Mouse (Mus musculus) left cerebral cortex, adult 11 months (tissue): ENCODE measurements around the gene Tspan33.

ENCODE experiments used
- DNase-seq: peaks from one replicate; pipeline ENCODE4 v3.0.0; 2022; ENCODE audit warnings: low spot score

The Tspan33 gene

DNA sequence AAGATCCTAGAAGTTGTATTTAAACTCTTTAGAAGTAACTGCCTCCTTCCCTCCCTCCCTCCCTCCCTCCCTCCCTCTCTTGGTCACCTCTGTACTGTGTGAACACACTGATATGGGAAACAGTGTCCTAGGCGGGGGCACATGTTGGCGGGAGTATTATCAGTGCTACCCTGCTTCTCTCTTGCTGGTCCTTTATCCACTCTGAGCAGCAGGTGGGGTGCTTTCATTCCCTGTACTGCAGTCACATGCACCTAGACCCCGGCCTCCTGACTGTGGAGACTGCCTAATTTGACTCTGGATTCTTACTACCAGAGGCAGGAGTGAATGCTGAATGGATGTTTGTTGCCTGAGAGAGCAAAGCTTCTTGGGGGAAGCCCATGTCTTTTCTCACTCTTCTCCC lies 3.5 kb downstream of the Tspan33 start:
- no peak for DNase-seq

DNA sequence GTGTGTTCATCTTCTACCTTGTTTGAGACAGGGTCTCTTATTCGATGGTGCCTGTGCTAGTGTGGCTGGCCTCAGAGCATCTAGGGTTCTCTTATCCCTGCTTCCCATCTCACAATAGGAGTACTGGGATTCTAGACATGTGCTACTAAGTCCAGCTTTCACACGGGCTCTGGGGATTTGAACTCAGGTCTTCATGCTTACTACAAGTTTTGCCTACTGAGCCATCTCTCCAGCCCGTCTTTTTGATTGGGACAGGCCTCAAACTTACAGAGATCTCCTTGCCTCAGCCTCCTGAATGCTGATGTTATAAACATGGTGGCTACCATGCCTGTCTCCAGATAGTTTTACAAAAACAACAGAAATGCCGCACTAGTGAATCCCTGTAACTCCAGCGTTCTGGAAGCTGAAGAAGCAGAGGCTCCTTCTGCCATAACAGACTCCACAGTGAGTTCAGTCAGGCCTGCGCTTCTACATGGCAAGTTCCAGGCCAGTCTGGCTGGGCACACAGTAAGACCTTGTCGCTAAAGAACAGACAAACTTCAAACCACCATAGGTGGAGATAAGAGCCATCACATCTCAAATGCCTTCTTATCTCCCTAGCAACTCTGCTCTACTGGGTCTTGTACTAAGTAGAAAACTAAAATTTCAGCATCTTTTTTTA lies 5.2 kb downstream of the Tspan33 start:
- no peak for DNase-seq

DNA sequence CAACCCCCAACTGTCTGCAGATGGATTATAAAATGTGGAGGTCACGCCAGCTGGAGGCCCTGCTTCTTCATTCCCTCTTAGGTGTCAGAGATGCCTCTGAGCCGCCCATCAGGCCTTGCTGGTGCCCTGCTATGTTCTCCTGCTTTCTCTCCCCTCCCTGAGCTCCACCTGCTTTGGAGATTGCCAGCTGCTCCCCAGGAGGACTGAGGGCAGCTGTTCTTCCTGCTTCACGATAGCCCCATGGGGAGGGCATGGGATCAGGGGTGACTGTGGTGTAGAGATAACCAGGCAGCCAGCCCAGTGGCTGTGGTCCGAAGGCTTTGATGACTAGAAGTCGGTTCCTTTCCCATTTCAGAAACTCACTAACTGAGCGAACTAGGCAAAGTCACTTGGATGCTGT lies 7.0 kb downstream of the Tspan33 start:
- no peak for DNase-seq

DNA sequence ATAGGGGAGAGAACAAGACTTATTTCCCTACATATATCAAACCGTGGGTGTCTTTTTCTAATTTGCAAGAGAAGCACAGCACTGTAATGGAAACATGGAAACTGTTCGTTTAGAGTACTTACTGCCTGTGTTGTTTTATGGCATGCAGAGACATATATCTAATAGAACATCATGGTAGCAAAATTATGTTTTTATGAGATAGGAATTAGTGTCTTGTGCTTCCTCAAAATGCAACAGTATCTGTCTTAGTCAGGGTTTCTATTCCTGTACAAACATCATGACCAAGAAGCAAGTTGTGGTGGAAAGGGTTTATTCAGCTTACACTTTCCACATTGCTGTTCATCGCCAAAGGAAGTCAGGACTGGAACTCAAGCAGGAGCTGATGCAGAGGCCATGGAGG lies 8.1 kb downstream of the Tspan33 start:
- no peak for DNase-seq

DNA sequence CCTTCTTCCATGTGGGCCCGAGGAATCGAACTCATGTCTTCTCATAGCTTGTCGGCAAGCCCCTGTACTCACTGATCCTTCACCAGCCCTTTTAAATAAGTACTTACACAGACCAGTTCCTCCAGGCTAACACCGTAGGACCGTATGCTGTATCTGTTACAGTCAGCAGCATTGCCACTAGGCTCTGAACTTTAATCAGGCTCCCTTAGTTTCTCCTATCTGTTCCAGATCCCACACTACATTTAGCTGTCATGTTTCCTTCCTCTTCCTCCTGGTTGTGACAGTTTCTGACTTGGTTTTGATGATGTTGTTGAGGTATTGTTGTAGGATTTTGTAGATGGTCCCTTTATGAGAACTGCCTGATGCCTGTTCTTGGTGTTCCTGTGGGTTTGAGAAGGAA lies 10.1 kb downstream of the Tspan33 start:
- DNase-seq: no peak

DNA sequence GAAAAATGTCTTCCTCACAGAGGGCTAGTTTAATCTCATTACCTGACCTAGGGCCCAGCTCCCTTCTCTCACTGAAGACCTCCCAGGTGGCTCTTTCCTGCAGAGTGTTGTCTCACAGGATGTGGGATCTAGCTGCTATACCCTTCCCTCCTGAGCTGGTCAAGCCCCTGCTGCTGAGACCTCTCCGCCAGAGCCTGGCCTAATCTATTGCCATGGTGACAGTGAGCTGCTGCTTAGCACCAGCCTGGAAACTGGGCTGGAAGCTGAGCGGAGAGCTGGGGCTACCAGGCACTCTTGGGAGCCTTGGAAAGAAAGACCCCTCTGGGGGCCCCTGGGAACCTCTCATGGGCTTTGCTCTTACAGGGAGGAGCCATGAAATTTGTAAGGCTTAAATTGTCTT lies 13.9 kb downstream of the Tspan33 start:
- DNase-seq: no peak

DNA sequence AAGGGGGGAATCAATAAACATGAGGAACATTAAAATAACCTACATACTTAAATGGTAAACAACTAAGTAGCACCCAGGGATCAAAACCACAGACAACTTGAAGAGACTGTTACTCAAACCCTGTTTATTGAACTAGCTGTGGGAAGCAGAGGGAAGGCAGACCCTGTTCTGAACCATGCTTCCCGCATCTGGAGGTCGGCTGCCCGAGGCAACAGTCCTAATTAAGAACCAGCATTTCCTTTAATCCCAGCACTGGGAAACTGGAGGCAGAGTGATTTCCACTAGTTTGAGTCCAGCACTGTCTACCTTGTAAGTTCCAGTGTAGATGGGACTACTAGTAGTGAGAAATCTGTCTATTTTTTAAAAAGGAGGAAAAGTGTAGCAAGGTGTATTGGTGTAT lies 17.3 kb downstream of the Tspan33 start:
- no peak for DNase-seq

DNA sequence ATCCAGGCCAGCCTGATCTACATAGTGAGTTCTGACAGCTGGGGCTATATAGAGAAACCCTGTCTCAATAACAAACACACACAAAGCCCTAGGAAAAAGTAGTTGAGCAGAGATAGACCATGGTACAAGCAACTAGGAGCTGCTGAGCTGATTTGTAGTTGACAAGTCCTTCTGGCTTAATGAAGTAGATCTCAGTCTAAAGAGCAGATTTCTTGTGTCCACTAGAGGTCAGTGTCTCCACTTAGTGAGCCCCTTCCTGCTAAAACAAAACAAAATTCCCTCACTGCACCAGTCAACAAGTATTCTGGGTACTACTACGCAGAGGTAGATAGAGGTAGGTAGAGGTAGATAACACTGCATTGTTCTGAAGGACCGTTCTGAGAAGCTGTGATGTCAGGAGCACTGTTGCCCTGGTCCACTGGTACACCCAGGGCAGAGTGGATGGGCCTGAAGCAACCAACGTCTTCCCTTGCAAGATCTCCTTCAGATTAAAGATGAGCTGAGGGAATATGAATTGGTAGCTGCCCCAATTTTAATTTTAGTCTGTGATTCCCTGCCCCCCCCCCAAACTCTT lies 18.1 kb downstream of the Tspan33 start:
- DNase-seq: peak; percentile 48

DNA sequence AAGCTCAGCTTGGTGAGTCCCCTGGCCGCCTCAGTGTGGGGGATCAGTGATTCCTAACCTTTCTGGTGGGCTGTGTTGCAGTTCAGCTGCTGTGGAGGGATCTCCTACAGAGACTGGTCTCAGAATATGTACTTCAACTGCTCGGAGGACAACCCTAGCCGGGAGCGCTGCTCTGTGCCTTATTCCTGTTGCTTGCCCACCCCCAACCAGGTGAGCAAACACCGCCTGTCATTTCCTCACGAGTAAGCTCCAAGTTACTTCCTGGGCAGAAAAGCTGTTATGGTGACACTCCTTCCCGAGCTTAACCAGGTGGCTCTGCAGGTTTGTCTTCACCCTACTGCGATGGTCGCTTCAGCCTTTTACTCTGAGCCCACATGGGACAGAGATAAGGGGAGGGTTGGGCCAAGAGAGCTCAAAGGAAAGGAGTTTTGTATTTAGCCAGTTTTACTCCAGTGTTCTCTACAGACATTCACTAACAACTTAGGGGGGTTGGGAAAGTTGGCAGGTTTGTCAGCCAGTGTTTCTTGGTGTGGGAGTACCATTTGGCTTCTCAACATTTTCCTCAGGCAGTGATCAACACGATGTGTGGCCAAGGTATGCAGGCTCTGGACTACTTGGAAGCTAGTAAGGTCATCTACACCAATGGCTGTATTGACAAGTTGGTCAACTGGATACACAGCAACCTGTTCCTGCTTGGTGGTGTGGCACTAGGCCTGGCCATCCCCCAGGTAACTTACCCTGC lies 22.8 kb downstream of the Tspan33 start:
- no peak for DNase-seq

DNA sequence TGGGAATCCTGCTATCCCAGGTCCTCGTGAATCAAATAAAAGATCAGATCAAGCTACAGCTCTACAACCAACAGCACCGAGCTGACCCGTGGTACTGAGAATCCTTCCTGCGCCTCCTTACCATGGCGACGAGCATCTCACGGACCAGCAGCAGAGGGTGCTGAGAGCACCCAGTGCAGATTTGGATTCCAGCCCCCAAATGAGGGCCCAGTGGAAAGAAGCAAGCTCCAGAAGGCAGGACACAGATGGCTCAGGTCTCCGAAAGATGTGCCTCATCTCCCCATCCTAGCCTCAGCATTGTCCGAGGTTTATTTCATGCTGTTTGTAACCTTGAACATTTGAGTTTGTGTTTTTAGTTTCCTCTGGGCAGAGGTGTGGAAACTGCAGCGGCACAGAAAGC lies 23.5 kb downstream of the Tspan33 start:
- no peak for DNase-seq

DNA sequence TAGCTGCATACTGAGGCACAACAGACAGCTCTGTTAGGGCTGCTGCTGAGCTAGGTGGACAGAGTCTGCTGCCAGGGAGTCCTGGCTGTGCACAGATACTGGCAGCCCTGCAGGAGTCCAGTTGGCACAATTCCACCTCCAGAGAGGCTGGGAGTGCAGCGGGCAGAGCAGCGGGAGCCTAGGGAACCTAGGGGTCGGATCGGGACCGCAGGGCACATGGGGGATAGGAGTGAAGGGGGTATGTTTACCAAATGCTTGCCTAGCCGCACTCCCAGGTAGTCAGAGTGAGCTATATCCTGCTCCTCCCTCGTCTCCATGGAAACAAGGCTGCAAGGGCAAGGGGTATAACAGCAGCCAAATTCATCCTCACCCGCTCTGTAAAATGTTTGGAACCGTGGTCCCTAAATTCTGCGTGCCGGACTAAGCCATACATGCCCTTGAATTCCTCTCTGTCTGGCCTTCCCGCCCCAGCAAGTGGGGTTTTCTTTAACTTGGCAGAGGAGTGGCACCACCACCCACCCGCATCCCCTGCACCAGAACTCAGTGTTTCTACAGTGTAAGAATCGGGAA lies 24.0 kb downstream of the Tspan33 start:
- no peak for DNase-seq

DNA sequence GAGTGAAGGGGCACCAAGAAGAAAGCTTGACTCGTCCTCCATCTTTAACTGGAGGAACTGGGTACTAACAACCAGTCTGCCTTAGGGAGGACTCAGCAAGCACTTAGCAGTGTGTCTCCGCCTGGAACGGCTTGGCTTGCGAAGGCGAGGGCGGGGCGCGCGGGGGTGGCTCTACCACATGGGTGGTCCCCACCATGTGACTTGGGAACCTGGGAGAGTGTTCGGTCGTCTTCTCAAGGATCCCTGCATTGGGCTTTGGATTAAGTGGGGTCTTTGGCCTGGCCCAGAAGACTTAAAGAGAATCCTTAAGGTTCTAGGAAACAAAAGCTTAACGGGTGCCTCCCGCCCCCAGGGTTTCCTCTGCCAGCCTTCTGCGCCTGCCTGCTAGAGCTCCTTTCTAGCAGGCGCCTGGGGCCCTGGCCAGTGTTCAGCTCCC lies 24.9 kb downstream of the Tspan33 start:
- peak; percentile 56 for DNase-seq

DNA sequence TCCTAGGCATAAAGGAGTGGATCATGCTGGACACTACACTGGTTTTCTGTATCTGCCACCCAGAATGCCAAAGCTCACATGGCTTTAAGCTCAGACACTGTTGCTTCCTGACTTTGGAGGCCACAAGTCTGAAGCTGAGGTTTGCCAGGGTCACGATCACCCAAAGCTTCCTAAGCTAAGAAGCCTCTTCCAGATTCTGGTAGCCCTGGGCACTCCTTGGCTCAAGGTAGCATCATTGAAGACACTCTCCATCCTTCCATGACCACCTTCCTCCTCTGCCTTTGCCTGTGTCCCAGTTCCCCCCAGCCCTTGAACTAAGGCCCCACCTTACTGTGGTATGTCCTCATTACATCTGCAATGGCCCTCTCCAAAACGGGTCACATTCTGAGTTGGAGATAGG lies 27.9 kb downstream of the Tspan33 start:
- DNase-seq: no peak

DNA sequence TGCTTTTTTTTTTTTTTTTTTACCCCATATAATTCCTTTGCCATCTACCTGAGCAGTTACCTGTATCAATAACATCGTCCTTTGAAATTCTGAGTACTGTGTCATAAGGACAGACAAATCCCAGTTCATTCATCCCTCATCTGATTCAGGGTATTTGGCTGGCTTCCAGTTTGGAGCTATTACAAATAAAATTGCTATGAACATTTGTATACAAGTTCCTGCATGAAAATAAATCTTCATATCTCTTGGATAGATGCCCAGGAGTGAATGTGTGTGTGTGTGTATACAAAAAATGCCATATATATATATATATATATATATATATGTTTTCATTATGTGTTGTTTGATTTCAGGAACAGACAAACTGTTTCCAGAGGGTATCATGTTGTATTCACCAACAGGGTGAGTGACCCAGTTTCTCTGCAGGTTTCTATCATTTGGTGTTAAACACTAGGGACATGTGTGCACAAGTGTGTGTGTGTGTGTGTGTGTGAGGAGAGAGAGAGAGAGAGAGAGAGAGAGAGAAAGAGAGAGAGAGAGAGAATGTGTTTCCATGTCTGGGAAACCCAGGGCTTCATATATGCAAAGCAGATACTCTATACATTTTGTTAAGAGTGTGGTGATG lies 32.7 kb downstream of the Tspan33 start:
- no peak for DNase-seq

DNA sequence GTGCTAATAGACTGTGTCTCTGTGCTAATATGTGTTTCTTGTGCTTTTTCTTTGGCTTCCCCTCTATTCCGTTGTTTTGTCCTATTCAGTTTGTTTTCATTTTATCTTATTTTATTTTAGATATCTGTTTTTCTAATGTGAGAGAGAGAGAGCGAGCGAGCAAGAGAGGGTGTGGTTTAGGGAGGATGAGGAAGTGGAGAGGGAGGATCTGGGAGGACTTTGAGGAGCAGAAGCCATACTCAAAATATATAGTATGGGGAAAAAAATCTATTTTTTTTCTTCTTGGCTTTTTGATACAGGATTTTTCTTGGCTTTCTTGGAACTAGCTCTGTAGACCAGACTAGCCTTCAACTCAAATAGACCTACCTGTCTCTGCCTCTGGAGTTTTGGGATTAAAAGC lies 34.0 kb downstream of the Tspan33 start:
- no peak for DNase-seq

DNA sequence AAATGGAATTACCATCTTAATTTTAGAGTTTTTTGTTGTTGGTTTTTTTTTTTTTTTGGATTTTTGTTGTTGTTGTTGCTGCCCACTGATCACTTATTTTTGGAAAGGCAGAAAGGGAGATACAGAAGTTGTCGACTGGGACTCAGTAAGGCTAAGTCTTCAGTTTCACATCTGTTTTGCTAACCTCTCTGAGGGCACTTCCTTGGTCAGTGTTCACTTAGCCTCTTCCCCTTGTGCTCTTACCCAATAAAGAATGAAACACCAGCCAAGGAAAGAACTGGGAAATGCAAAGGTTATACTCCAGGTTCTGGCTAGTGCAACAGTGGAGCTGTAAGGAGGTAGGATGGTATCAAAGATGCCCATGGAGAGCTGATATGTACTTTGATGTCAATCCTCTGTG lies 35.5 kb downstream of the Tspan33 start:
- DNase-seq: no peak

DNA sequence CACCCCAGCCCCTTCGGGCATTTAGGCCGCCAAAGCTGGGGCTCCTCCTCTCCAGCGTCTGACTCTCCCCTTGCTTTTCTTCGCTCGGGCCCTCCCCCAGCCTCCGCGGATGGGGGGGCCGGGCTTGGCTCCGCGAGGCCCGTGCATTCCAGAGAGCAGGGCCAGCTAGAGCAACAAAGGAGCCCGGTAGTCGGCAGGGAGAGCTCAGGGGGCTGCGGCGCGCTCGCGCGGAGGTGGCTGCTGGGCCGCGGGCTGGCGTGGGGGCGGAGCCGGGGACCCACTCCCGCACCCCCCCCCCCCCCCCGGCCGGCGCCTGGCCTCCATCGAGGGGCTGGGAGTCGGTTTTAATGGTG lies 41.3 kb downstream of the Tspan33 start, which contains the start of gene Smo:
Smo (plus strand) TSS at position 168 of the 353 bp plus-strand sequence.
- no peak for DNase-seq

DNA sequence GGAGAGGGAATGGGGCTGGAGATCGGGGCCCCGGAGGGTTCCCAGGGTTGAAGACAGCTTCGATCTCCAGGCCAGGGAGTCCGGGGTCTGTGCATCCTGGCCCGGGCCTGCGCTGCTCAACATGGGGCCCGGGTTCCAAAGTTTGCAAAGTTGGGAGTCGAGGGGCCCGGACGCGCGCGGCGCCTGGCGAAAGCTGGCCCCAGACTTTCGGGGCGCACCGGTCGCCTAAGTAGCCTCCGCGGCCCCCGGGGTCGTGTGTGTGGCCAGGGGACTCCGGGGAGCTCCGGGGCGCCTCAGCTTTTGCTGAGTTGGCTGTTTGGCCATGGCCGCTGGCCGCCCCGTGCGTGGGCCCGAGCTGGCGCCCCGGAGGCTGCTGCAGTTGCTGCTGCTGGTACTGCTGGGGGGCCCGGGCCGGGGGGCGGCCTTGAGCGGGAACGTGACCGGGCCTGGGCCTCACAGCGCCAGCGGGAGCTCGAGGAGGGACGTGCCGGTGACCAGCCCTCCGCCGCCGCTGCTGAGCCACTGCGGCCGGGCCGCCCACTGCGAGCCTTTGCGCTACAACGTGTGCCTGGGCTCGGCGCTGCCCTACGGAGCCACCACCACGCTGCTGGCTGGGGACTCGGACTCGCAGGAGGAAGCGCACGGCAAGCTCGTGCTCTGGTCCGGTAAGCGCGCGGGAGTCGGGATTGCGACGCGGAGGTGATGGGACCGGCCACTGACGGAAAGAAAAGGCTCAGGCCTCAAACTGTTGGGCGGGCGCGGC lies 41.8 kb downstream of the Tspan33 start:
- no peak for DNase-seq

DNA sequence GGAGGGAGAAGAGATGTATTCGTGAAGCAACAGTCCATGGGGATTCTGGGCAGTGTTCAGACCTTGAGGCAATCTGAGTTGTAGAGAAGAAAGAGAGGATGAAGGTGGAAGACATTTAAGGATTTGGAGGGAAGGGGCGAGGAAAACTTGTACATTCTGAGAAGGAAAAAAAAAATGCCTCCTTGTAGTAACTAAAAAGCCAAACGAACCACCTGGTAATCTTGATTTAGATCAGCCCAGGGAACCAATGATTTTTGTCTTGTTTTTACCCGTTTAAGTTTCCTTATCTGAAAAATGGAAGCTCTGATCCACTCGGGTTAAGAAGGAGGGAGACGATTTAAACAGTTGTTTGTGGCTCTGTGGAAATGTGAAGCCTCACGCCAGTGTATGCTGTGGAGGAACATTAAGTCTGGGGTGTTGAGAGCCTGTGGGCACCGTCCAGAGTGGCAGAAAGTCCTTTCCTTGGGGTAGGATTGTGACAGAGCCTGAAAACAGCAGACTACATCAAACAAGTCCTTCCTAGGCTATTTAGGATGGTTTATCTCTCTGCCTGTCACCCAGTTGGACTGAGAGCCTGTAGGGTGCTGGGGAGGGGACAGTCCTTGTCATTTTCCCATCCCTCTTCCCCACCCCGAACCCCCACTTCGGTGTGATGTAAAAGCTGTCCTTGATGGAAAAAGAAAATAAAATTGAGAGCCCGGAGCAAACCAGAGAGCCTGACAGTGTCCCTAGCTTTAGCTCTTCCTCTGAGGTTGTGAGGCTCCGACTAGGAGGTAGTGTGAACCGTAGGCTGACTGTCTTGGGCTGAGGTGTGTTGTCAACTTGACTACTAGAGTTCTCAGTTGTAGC lies 42.8 kb downstream of the Tspan33 start:
- no peak for DNase-seq

DNA sequence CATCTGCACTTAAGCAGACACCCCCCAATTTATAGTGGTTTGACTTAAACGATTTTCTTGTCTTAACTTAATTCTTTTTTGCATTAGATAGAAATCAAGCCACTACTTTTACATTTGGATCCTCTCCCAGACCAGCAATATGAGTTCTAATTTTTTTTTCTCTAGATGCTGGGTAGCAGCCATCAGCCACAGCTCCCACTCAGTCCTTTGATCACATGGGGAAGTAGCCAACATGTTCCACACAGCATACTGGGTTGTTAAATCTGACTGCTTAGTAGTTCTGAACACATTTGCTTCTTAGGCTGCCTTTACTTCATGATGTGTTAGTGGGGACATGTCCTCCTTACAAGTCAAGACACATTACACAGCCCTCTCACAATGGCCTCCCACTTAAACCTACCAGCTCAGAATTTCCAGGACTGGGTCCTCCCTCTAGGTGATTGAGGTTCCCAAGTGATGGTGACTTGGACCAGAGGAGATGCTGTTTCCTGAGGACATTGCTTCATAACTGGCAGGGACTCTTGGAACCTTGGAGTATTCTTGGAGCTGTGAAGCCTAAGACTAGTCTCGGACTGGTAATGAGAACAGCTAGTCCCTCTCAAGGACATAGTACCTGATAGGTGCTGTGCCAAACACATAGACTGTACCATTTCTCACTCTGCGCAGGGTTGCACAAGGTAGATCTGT lies 57.6 kb downstream of the Tspan33 start:
- DNase-seq: no peak
